Mouse (Mus musculus) ES-Bruce4 (cell line): ENCODE measurements around the gene Chga. TPM values are rescaled to one million over a fixed set of nuclear protein-coding genes. Genes with fewer than 3 reads are reported as not detected.

Experiments
- H3K27ac ChIP-seq: 2 replicates; pipeline ENCODE4 v1.5.1; 2012; ENCODE audit warnings: low read length, inconsistent platforms; ENCODE audit not compliant: insufficient read depth
- H3K27me3 ChIP-seq: 2 replicates; pipeline ENCODE4 v1.6.1; 2012; ENCODE audit warnings: mild to moderate bottlenecking, low read length, inconsistent platforms; ENCODE audit not compliant: control insufficient read depth, poor library complexity, insufficient read depth, severe bottlenecking
- H3K36me3 ChIP-seq: 2 replicates; pipeline ENCODE4 v1.6.1; 2012; ENCODE audit warnings: inconsistent platforms, mild to moderate bottlenecking, low read length, moderate library complexity; ENCODE audit not compliant: control insufficient read depth, poor library complexity, insufficient read depth, severe bottlenecking
- H3K4me1 ChIP-seq: one replicate; pipeline ENCODE4 v1.8.1; 2011; ENCODE audit warnings: low read length; ENCODE audit not compliant: control insufficient read depth, insufficient read depth
- H3K4me3 ChIP-seq: 2 replicates; pipeline ENCODE4 v1.5.1; 2011; ENCODE audit warnings: low read depth, mild to moderate bottlenecking, low read length
- H3K9ac ChIP-seq: 2 replicates; pipeline ENCODE4 v1.6.1; 2012; ENCODE audit warnings: low read depth, mild to moderate bottlenecking, inconsistent platforms; ENCODE audit not compliant: poor library complexity, severe bottlenecking
- H3K9me3 ChIP-seq: replicated peaks from 2 replicates; pipeline ENCODE4 v1.6.1; 2012; ENCODE audit warnings: mild to moderate bottlenecking, low read length, inconsistent platforms; ENCODE audit not compliant: control insufficient read depth, poor library complexity, insufficient read depth, severe bottlenecking
- CTCF ChIP-seq: IDR thresholded peaks from one replicate; pipeline ENCODE4 v1.8.1; 2011; ENCODE audit warnings: low read depth, low read length
- EP300 ChIP-seq: IDR thresholded peaks from 2 replicates; pipeline ENCODE4 v1.6.1; 2011; ENCODE audit warnings: low read depth, low read length; ENCODE audit not compliant: insufficient read depth
- POLR2A ChIP-seq: IDR thresholded peaks from one replicate; pipeline ENCODE4 v1.8.1; 2011; ENCODE audit warnings: low read length; ENCODE audit not compliant: insufficient read depth
- polyA plus RNA-seq: library from polyadenylated mRNA; stranded (reverse); fragments of >200 nt; gene quantifications from 2 replicates; pipeline ENCODE4 v1.2.4, GENCODE M21; 2011; ENCODE audit warnings: low read depth; ENCODE audit not compliant: missing spikeins, insufficient read depth, insufficient read length

Chga gene
- polyA plus RNA-seq, 1 experiment, result 4.5 TPM

DNA sequence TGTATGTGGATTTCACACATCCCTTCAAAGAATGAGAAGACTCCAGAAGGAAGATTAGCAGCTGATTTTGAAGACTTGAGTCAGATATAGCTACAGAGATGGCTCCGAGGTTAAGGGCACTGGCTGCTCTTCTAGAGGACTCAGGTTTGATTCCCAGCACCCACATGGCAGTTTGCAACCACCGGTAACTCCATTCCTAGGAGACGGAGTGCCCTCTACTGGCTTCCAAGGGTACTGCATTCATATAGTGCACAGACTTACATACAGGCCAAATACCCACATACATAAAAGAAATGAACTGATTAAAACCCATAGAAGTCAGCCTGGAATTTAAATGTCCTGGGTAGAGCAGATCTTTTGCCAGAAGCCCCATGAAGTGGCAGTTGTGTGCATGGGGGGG, 43.8 kb downstream of the Chga start:
- peaks cover under 1% of the 10 kb centered on the region; the same call in 1 of the 2 replicates for H3K36me3 ChIP-seq
- no peak overlapping the region for H3K9ac ChIP-seq
- no peak overlapping the region for H3K27ac ChIP-seq
- peaks cover 10% of the 10 kb centered on the region for H3K4me1 ChIP-seq
- H3K27me3 ChIP-seq, result no peaks in the 10 kb centered on the region
- H3K9me3 ChIP-seq, result no peaks in the 10 kb centered on the region
- H3K4me3 ChIP-seq, result no peak overlapping the region
- TF ChIP-seq EP300 (no peak), CTCF (no peak), POLR2A (no peak)

- Histone ChIP-seq H3K27ac (no peak overlapping the region), H3K4me1 (peaks cover 10% of the 10 kb centered on the region), H3K9me3 (no peaks in the 10 kb centered on the region), H3K4me3 (no peak overlapping the region), H3K36me3 (peaks cover 4% of the 10 kb centered on the region), H3K9ac (no peak overlapping the region), H3K27me3 (no peaks in the 10 kb centered on the region)
- TF ChIP-seq CTCF (no peak), EP300 (no peak)
These were observed 45.0 kb downstream of the Chga start for GRCm38 (mm10) chr12:102599801-102600200.

GRCm38 (mm10) chr12:102600345-102600744, 45.6 kb downstream of the Chga start:
- TF ChIP-seq CTCF, result no peak
- TF ChIP-seq POLR2A, result no peak
- no peak for TF ChIP-seq EP300
- Histone ChIP-seq H3K36me3 (peaks cover 4% of the 10 kb centered on the region), H3K9ac (no peak overlapping the region)

DNA sequence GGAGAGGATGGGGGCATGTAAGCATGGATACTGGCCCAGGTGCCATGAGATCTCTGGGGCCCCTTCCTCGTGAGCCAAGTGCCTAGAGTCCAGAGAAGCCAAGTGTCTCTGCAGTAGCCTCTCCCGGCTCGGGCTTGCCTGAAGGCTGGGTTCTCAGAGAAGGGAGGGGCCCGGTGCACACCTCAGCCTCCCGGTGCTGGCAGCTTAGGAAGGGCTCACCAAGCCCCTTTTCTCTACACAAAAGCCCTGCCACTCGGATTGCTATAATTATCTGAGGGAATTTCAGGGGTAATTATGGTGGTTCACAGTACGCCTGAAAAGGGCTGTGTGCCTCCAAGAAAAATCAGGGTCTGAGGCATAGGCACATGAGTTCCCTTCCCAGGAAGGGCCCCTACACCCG, 47.1 kb downstream of the Chga start:
- H3K27me3 ChIP-seq, result no peaks in the 10 kb centered on the region
- peaks cover 4% of the 10 kb centered on the region for H3K36me3 ChIP-seq
- H3K4me3 ChIP-seq, result no peak overlapping the region
- no peak overlapping the region for H3K27ac ChIP-seq
- H3K4me1 ChIP-seq, result peaks cover 10% of the 10 kb centered on the region
- no peak overlapping the region for H3K9ac ChIP-seq
- TF ChIP-seq CTCF (no peak), EP300 (no peak), POLR2A (no peak)
- no peaks in the 10 kb centered on the region for H3K9me3 ChIP-seq

More at GRCm38 (mm10) chr12:102600345-102600744, 45.6 kb downstream of the Chga start:
- Histone ChIP-seq H3K4me1 (peaks cover 10% of the 10 kb centered on the region), H3K9me3 (no peaks in the 10 kb centered on the region), H3K27ac (no peak overlapping the region), H3K27me3 (no peaks in the 10 kb centered on the region), H3K4me3 (no peak overlapping the region)

GRCm38 (mm10) chr12:102602255-102603041, 47.7 kb downstream of the Chga start:
- no peak overlapping the region for H3K27ac ChIP-seq
- TF ChIP-seq EP300 (no peak), CTCF (no peak), POLR2A (no peak)
- peaks cover 4% of the 10 kb centered on the region for H3K36me3 ChIP-seq
- no peaks in the 10 kb centered on the region for H3K9me3 ChIP-seq
- peaks cover 10% of the 10 kb centered on the region for H3K4me1 ChIP-seq
- H3K27me3 ChIP-seq, result no peaks in the 10 kb centered on the region
- no peak overlapping the region for H3K4me3 ChIP-seq
- no peak overlapping the region for H3K9ac ChIP-seq

DNA sequence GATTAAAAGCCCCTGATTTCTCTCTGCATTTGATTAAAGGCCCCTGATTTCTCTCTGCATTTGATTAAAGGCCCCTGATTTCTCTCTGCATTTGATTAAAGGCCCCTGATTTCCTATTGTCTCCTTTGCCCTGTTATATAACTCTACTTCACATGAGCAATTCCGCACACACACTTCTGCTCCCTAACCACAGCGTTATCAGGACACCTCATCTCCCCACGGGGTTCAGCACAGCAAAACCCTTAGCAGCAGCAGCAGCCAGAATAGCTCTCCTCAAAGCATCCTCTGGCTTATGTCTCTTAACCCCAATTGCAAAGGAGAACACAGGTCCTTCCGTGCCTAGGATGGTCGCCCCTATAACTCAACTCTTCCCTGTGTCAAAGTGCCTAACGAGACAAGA, 50.8 kb downstream of the Chga start:
- peaks cover 9% of the 10 kb centered on the region for H3K4me1 ChIP-seq
- TF ChIP-seq EP300 (no peak), CTCF (no peak), POLR2A (no peak)
- peaks cover 4% of the 10 kb centered on the region for H3K36me3 ChIP-seq

More for the DNA sequence above, 50.8 kb downstream of the Chga start:
- no peak overlapping the region for H3K4me3 ChIP-seq
- no peak overlapping the region for H3K27ac ChIP-seq
- H3K9me3 ChIP-seq, result no peaks in the 10 kb centered on the region
- H3K9ac ChIP-seq, result no peak overlapping the region
- no peaks in the 10 kb centered on the region for H3K27me3 ChIP-seq
